ENCODE assay signal across 14 mouse cellular contexts in the genomic region with DNA sequence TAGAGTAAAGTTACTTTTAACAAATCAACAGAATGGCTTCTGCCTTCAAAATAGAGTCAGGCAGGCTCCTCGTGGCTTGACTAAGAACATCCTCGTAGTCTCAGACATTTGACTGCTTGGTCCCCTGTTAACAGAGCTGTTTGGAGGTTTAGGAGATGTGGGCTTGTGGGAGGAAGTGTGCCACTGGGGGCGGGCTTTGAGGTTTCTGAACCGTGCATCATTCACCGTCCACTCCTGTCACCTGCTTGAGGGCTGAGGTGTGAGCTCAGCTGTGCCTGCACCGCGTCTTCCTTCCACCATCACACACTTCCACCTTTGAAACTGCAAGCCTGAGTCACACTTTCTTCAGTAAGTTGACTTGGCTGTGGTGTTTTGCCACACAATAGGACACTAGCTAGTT. TPM values are rescaled to one million over a fixed set of nuclear protein-coding genes. Genes with fewer than 3 reads are reported as not detected.
DNase-seq lines count a peak whose midpoint lies in the region; ATAC-seq lines count a peak whose summit lies in the region.
"Had no signal": no experiment of that assay in that cellular context is flagged by ENCODE, and none has a peak within 500 bp of the region (broad histone marks: within the 10 kb centered on the region; RNA-seq: fewer than 3 reads in every experiment).

No protein-coding gene starts in this region.

- DNase-seq in lung, postnatal 25 days (ENCODE audit: low spot score): peak; percentile 57
- DNase-seq in lung, postnatal 10 days: no peak
- DNase-seq in spleen, adult 12 weeks (ENCODE audit: low spot score): peak; percentile 49
- peak; percentile 79 for DNase-seq in thymus, postnatal 25 days
- DNase-seq in left cerebral cortex, adult 8-10 months (ENCODE audit: low spot score in 2 of 2): no peak
- no peak for DNase-seq in frontal cortex, postnatal 10 days (ENCODE audit: low spot score in 2 of 2)
- DNase-seq in cerebellum, adult 8-10 months: no peak
- DNase-seq: cerebellum, adult 11 months; right cerebral cortex, postnatal 4 days had no signal

- peak; percentile 58 for ATAC-seq in granulocyte monocyte progenitor cell, adult 5-6 weeks (replicated peaks; ENCODE audit: poor library complexity, severe bottlenecking)
- ATAC-seq: hindbrain, embryonic 16.5 days had no signal

RNA-seq across cellular contexts. Expression of gene 1700021F07Rik, which starts 52.6 kb away (rescaled TPM):
- total RNA-seq in granulocyte monocyte progenitor cell, adult 5-6 weeks (2014; fragmentation: Nextera tagmentation): not detected in 2 replicates
- not detected in 2 replicates for total RNA-seq in granulocyte monocyte progenitor cell, adult 5-6 weeks (2017)
- not detected for total RNA-seq in left cerebral cortex, adult 8-10 months (2022)
- total RNA-seq: adrenal gland, adult 18-20 months; G1E; layer of hippocampus, adult 2 months had no signal

Comparison
In these comparisons a context has a peak if more than half of its experiments do, and no peak if none do; other contexts are left out.
1. DNase-seq: peak in lung, postnatal 25 days (single experiment), spleen, adult 12 weeks (single experiment) and thymus, postnatal 25 days (single experiment); none in lung, postnatal 10 days (single experiment), left cerebral cortex, adult 8-10 months (0 of 2), frontal cortex, postnatal 10 days (0 of 2) and cerebellum, adult 8-10 months (single experiment).